Mouse (Mus musculus) urinary bladder, postnatal 25 days (tissue): Measurements from ENCODE around the gene Lmo1.
A peak's percentile ranks its signal among the peaks of the same experiment; 100 is the strongest.

ENCODE experiments used
- DNase-seq: peaks from one replicate; pipeline ENCODE4 v3.0.0; 2022; ENCODE audit warnings: low spot score

Gene Lmo1

GRCm38 (mm10) chr7:109174949-109175669 lies at the start of gene Lmo1:
Lmo1 (minus strand) TSS chr7:109175207.
- DNase-seq = peak; percentile 60

- no peak for DNase-seq
These were observed 46.7 kb upstream of the Lmo1 start for GRCm38 (mm10) chr7:109221716-109222110.

GRCm38 (mm10) chr7:109220766-109221715 lies 46.0 kb upstream of the Lmo1 start:
- DNase-seq = no peak

GRCm38 (mm10) chr7:109220026-109220425 lies 45.0 kb upstream of the Lmo1 start:
- DNase-seq = no peak

- DNase-seq = no peak
These were observed 43.9 kb upstream of the Lmo1 start for GRCm38 (mm10) chr7:109218977-109219271.

- DNase-seq = peak; percentile 81
These were observed 43.3 kb upstream of the Lmo1 start for GRCm38 (mm10) chr7:109218130-109218976.

GRCm38 (mm10) chr7:109209804-109210203 lies 34.8 kb upstream of the Lmo1 start:
- no peak for DNase-seq

GRCm38 (mm10) chr7:109207811-109208210 lies 32.8 kb upstream of the Lmo1 start:
- no peak for DNase-seq

- no peak for DNase-seq
These were observed 31.4 kb upstream of the Lmo1 start for GRCm38 (mm10) chr7:109206358-109206757.

GRCm38 (mm10) chr7:109203140-109203539 lies 28.1 kb upstream of the Lmo1 start:
- DNase-seq = no peak

- no peak for DNase-seq
These were observed 25.6 kb upstream of the Lmo1 start for GRCm38 (mm10) chr7:109200559-109200958.

GRCm38 (mm10) chr7:109197161-109197650 lies 22.2 kb upstream of the Lmo1 start:
- no peak for DNase-seq

- no peak for DNase-seq
These were observed 21.5 kb upstream of the Lmo1 start for GRCm38 (mm10) chr7:109196399-109197082.

- no peak for DNase-seq
These were observed 21.0 kb upstream of the Lmo1 start for GRCm38 (mm10) chr7:109195982-109196381.

- DNase-seq = no peak
These were observed 19.8 kb upstream of the Lmo1 start for GRCm38 (mm10) chr7:109194850-109195249.

- peak; percentile 29 for DNase-seq
These were observed 12.4 kb upstream of the Lmo1 start for GRCm38 (mm10) chr7:109187244-109188035.

- DNase-seq = no peak
These were observed 11.0 kb upstream of the Lmo1 start for GRCm38 (mm10) chr7:109185975-109186374.

GRCm38 (mm10) chr7:109185564-109185963 lies 10.6 kb upstream of the Lmo1 start:
- no peak for DNase-seq

GRCm38 (mm10) chr7:109176688-109177087 lies 1.7 kb upstream of the Lmo1 start:
- DNase-seq = no peak
